Mouse (Mus musculus) B cell, adult 2 months (primary cell): ENCODE results near the gene Gtf2ird1.
"Not testable (repeated sequence)": the region's sequence is repeated elsewhere in the genome, so short reads cannot be mapped to it uniquely, and the experiment has no call there.

Experiments used
- DNase-seq, 2 experiments: peaks; one replicate each; pipeline ENCODE4 v3.0.0; 2022

Gtf2ird1 gene

GRCm38 (mm10) chr5:134456503-134456962 is at the start of gene Gtf2ird1:
Gene Gtf2ird1 (minus strand): TSS chr5:134456716.
- DNase-seq: peak; percentile 16 to 20

- DNase-seq: no peak
These were observed 49.3 kb upstream of the Gtf2ird1 start for GRCm38 (mm10) chr5:134505810-134506292.

DNA sequence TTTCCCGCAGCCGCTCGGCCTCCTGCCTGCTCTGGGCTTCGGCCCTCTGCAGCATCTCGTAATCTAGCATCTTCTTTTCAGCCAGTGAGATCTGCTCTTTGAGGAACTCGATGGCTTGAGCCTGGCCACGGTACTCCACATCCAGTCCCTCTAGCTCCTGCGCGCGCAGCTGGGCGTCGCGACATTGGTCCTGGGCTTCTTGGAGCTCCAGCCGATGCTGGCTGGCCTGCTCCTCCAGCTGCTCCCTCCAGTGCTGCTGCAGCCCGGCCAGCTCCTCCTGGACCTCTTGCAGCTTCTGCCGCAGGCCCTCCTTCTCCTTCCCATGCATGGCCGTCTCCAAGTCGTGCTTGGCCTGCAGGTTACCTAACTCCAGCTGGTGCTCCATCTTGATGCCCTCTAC is 46.1 kb upstream of the Gtf2ird1 start:
- no peak for DNase-seq

DNA sequence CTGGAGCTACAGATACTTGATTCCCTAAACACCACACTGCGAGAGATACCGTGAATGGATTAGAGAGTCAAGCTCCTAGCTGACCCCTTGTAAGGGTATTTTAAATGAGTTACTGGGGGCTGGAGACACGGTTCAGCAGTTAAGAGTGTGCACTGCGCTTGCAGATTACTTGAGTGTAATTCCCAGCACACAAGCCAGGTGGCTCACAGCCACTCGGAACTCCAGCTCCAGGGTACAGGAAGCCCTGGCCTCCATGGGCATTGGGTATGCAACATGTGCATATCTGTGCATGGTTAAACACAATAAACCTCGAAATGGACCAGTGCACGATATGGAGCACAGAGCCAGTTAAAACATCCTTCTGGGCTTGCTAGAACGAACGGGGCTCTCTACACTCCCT is 44.9 kb upstream of the Gtf2ird1 start:
- DNase-seq: no peak

GRCm38 (mm10) chr5:134500681-134501080 is 44.2 kb upstream of the Gtf2ird1 start:
- no peak for DNase-seq

GRCm38 (mm10) chr5:134500062-134500461 is 43.5 kb upstream of the Gtf2ird1 start:
- peak; percentile 65 to 67 for DNase-seq

- no peak for DNase-seq
These were observed 40.5 kb upstream of the Gtf2ird1 start for GRCm38 (mm10) chr5:134497026-134497425.

GRCm38 (mm10) chr5:134495796-134496195 is 39.3 kb upstream of the Gtf2ird1 start:
- no peak for DNase-seq

DNA sequence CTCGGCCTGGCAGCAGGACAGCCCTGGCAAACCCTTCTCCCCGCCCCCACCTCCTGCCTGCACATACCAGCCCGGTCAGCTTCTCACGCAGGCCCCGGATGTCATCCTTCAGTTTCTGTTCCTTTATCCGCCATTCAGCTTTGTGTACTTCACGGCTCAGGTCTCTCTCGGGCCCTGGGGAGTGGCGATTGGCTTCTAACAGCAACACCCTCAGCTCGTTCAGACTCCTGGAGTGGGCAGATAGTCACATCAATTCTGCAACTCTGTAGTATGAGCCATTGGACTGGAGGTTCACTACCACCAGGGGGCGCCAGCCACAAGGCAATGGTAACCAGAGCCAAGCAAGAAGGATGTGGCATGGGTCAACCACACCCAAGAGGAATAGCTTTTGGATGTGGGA is 37.6 kb upstream of the Gtf2ird1 start:
- peak; percentile 94 to 95 for DNase-seq

GRCm38 (mm10) chr5:134492956-134493355 is 36.4 kb upstream of the Gtf2ird1 start:
- no peak for DNase-seq

- peak; percentile 89 to 91 for DNase-seq
These were observed 35.3 kb upstream of the Gtf2ird1 start for GRCm38 (mm10) chr5:134491712-134492417.

DNA sequence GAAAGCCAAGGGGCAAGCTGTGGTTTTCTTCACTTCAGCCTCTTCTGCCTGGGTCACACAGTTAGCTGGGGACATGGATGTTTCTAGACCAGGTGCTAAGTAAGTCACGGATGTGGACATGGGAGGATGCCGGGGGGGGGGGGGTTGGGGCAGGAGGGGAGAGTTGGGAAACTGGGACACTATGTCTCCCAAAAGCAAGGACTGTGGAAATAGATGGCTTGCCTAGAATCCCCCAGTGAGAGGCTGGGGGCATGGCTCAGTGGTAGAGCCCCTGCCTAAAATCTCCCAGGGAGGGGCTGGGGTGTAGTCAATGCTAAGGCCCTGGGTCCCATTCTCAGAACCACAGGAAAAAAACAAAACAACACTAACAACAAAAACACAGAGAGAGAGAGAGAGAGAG is 34.7 kb upstream of the Gtf2ird1 start:
- DNase-seq: no peak

DNA sequence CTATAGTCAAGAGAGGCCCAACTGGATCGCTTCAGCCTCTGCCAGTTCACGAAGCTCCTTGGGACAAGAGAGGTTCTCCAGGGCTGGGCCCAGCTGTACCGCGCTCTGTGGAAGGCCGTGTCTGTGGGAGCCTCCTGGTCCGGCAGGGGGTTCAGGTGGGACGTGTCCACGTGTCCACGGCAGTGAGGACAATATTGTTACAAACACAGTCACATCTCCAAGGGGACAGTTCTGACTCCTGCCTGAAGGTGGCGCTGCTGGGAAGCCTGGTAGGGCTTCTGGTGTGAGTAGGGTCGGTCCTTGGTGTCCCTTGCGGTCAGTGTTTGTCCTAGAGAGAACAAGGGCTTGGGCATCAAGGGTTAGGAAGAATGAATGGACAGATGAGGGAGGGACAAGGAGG is 33.9 kb upstream of the Gtf2ird1 start:
- peak; percentile 61 to 68 for DNase-seq

DNA sequence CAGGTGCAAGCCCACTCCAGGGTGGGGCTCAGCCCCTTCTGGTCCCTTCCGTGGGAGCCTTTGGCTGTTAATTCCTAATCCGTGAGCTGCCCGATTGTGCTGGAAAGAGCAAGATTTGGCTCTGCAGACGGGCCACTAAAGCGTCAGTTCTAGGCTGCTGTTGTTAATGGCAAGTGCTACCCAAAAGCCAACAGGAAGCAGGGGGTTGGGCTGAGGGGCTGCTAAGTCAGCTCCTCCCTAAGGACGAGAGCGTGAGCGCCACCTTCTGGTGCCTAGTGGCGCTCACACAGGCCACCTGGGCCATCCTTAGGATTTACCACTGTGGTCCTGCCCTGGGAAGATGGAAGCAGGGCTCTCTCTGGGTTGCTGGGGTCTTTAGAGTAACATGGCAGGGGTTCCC is 33.1 kb upstream of the Gtf2ird1 start:
- DNase-seq: peak; percentile 48 to 49

GRCm38 (mm10) chr5:134488596-134488995 is 32.1 kb upstream of the Gtf2ird1 start:
- no peak for DNase-seq

DNA sequence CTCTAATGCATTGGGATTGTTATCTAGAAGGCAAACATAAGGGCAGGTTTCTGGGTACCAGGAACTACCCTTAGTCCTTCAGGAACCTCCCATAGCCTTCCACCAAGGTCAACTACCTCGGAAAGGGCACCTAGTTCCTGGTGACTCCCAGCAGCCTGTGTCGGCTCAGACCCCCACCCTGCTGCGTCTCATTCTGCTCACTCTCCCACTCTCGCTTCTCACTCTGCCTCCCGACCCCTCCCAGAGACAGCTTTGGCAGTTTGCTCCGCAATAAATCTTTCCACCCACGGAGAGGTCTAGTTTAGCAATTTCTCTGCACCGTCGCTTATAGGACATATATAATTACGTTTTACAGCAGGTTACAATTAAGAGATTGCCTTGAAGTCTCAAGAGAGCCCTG is 31.5 kb upstream of the Gtf2ird1 start:
- no peak for DNase-seq

DNA sequence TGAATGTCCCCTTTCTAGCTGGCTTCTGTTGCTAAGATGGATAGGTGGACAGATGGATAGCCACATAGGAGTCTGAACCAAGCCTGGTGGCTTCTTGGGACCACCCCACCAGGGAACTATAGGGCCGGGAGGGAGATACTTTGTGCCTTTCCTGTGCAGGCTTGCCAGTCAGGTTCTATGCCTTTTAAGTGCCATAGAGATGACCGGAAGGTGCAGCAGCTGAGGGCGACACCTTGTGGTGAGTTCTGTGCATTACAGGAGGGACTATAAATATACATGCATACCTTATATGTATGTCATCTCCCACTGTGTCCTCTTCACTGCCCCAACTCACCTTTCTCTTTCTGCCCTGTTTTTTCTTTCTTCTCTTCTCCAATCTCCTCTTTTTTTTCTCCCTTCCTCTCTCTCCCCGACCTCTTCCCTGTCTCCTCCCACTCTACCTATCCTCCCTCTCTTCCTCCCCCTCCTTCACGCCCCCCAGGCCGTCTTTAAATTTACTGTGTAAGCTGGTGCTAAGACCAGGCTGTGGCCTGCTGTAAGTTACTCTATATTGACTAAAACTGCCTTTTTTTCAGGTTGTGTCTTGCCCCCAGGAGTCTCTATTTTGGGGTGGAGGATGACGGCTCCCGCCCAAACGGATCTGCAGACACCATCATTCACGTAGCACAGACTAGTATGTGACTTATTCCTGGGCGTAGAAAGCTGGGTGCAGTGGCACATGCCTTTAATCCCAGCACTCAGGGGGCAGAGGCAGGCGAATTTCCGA is 29.6 kb upstream of the Gtf2ird1 start:
- DNase-seq: peak; percentile 79

- DNase-seq: no peak
These were observed 28.7 kb upstream of the Gtf2ird1 start for GRCm38 (mm10) chr5:134485183-134485730.

- no peak for DNase-seq
These were observed 26.8 kb upstream of the Gtf2ird1 start for GRCm38 (mm10) chr5:134483291-134483690.

DNA sequence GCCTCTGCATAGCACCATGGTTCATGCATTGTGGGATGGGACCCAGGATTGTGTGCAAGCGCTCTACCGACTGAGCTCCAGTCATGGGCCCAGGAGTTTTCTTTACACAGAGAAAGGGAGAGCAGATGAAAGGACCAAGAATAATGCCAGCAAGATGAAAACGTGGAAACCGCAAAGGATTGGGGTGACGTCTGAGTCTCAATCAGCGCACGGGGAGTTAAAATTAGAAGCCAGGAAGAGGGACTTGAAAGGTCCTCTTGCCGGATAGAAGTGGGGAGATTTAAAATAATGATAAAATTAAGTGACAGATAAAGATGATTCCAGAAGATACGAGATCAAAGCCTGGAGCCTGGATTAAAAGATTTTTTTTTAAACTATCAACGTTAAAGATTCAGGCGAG is 25.8 kb upstream of the Gtf2ird1 start:
- no peak for DNase-seq

DNA sequence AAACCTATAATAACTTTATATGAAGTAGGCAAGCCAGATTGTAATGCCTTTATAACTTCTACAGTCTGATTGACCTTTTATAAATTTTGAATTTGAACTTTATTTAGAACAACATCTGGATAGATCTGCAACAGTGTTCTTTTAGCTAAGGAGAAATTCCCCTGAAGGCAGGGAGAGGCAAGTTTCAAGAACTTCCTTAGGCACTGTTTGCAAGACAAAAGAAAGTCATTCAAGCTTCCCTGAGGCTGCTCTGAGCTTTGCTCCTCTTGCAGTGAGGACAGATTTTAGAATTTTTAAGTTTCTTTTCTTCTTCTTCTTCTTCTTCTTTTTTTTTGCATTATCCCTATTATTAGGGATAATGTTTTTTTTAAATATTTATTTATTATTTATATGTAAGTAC is 22.4 kb upstream of the Gtf2ird1 start:
- not testable (repeated sequence) for DNase-seq

DNA sequence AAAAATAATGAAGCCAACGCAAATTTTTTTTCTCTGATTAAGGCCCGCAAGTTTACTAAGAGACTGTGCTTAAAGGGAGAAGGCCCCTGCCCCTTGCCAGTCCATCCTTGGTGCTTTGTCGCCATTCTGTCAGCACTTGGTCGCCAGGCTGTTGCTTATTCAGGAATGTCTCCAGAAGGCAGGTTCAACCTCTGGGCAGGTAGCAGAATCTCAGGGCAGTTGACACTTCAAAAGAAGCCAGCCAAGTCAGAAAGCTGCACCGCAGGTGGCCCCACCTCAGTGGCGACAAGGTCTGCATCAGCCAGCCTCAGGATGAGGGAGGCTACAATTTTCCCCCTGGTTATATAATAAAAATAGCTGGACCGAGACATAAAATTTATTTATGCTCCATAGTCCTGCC is 19.2 kb upstream of the Gtf2ird1 start:
- not testable (repeated sequence) for DNase-seq

GRCm38 (mm10) chr5:134475006-134475605 is 18.6 kb upstream of the Gtf2ird1 start:
- no peak for DNase-seq
